Mouse (Mus musculus): Measurements from ENCODE around the gene Ndufc2.

DNA sequence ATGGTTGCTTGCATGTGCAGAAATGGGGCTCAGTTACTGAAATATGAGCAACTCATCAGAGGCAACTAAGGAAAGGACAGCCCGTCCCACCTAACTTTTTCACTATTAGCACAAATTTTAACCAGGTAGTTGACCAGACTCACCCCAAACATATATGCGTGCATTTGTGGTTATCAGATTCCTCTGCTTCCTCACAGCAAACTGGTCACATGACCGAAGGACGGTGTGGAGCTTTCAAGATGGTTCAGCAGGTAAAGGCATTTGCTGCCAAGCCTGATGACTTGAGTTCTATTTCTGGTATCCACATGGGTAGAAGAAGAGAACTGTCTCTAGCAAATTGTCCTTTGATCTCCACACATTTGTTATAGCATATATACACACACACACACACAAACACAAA, 41.5 kb upstream of the Ndufc2 start:
- no peak for TF ChIP-seq CTCF (IDR thresholded peaks at IDR 0.05; ENCODE audit: borderline replicate concordance, control insufficient read depth, extremely low read depth, insufficient read depth, low read length, poor library complexity)
- no peak for TF ChIP-seq POLR2A (IDR thresholded peaks at IDR 0.05; ENCODE audit: control insufficient read depth, extremely low read depth, insufficient read depth, low read length, poor library complexity)

All from thymus, adult 2 months (tissue).